ENCODE assay signal across 13 mouse cellular contexts in the genomic region with DNA sequence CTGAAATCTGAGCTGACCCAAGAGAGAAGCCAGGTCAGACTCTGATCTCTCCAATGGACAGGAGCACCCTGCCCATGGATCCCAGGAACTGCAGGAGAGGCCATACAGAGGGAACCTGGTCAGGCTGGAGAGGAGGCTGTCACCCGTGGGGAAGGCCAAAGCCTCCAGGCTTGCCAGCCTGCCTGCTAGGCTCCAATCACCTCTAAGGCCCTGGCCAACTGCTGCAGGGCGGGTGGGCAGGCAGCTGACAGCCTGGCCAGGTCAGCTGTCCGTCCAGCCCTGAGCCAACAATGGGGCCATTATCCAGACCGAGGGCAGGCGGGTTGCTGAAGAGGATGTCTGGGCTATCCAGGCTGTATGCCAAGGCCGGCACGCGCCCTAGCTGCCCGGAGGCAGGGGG. TPM values are rescaled to one million over a fixed set of nuclear protein-coding genes. Genes with fewer than 3 reads are reported as not detected.
A peak's percentile ranks its signal among the peaks of the same experiment; 100 is the strongest.
DNase-seq lines count a peak whose midpoint lies in the region; ATAC-seq lines count a peak whose summit lies in the region.
"Had no signal": no experiment of that assay in that cellular context is flagged by ENCODE, and none has a peak within 500 bp of the region (broad histone marks: within the 10 kb centered on the region; RNA-seq: fewer than 3 reads in every experiment).

No protein-coding gene starts in this region.

- no peaks in the 10 kb centered on the region for H3K27me3 ChIP-seq in heart, embryonic 10.5 days (ENCODE audit: insufficient read depth, poor library complexity, severe bottlenecking)
- no peaks in the 10 kb centered on the region for H3K27me3 ChIP-seq in heart, embryonic 11.5 days (ENCODE audit: control insufficient read depth, insufficient read depth, low read length)
- no peaks in the 10 kb centered on the region for H3K27me3 ChIP-seq in forebrain, embryonic 16.5 days (replicated peaks; ENCODE audit: control insufficient read depth, insufficient read depth, low read length)

- DNase-seq in heart, embryonic 10.5 days (ENCODE audit: low spot score): no peak
- DNase-seq in right cerebral cortex, adult 18-20 months: peak; percentile 52
- DNase-seq in right cerebral cortex, postnatal 36 days (ENCODE audit: low spot score in 2 of 2): no peak
- DNase-seq in cerebellum, postnatal 36 days: peak; percentile 68 to 76
- peak; percentile 79 for DNase-seq in testis, postnatal 10 days (ENCODE audit: low spot score)
- DNase-seq in frontal cortex, postnatal 10 days (ENCODE audit: low spot score in 2 of 2): no peak
- DNase-seq: kidney, adult 11 months; lung, adult 2 months; midbrain, embryonic 14.5 days; thymus, adult 18-20 months had no signal

- H3K4me3 ChIP-seq in heart, embryonic 10.5 days: no peak overlapping the region
- H3K4me3 ChIP-seq in heart, embryonic 11.5 days (ENCODE audit: low read depth, low read length): no peak overlapping the region
- H3K4me3 ChIP-seq in forebrain, embryonic 16.5 days (replicated peaks; ENCODE audit: low read length): no peak overlapping the region

- 83% methylated on average over 9 of the region's 9 CpGs for WGBS in heart, embryonic 10.5 days
- 84% methylated on average over 9 of the region's 9 CpGs for WGBS in heart, embryonic 11.5 days (ENCODE audit: insufficient replicate concordance)
- WGBS in forebrain, embryonic 16.5 days: 58% methylated on average over 9 of the region's 9 CpGs

- no peak for ATAC-seq in heart, embryonic 11.5 days (replicated peaks; ENCODE audit: insufficient number of reproducible peaks, low FRiP score, low TSS enrichment)
- ATAC-seq in forebrain, embryonic 16.5 days: no peak
- ATAC-seq: CD4-positive, CD25-positive, alpha-beta regulatory T cell, adult 4 months had no signal

- peaks cover 46% of the 10 kb centered on the region for H3K36me3 ChIP-seq in heart, embryonic 10.5 days
- H3K36me3 ChIP-seq in heart, embryonic 11.5 days (ENCODE audit: control insufficient read depth, insufficient read depth, low read length): 0 out of 2 replicates have a peak, but pooled peaks cover 2% of the 10 kb centered on the region
- peaks cover 2% of the 10 kb centered on the region; the same call in 1 of the 2 replicates for H3K36me3 ChIP-seq in forebrain, embryonic 16.5 days (ENCODE audit: control insufficient read depth, insufficient read depth)

- H3K9me3 ChIP-seq in heart, embryonic 10.5 days: no peaks in the 10 kb centered on the region
- no peaks in the 10 kb centered on the region for H3K9me3 ChIP-seq in heart, embryonic 11.5 days (replicated peaks; ENCODE audit: control insufficient read depth, low read length)
- H3K9me3 ChIP-seq in forebrain, embryonic 16.5 days (ENCODE audit: control insufficient read depth, low read length): no peaks in the 10 kb centered on the region

- peak overlapping the region; percentile 44 for H3K27ac ChIP-seq in heart, embryonic 10.5 days
- H3K27ac ChIP-seq in heart, embryonic 11.5 days (ENCODE audit: low read depth, low read length): no peak overlapping the region
- no peak overlapping the region for H3K27ac ChIP-seq in forebrain, embryonic 16.5 days (ENCODE audit: low read length)

- H3K9ac ChIP-seq in heart, embryonic 11.5 days (ENCODE audit: low read depth, low read length): no peak overlapping the region
- H3K9ac ChIP-seq in forebrain, embryonic 16.5 days (replicated peaks; ENCODE audit: low read depth, low read length): no peak overlapping the region

- H3K4me1 ChIP-seq in heart, embryonic 10.5 days: peaks cover 73% of the 10 kb centered on the region
- H3K4me1 ChIP-seq in heart, embryonic 11.5 days (ENCODE audit: control insufficient read depth, insufficient read depth, low read length): peaks cover 58% of the 10 kb centered on the region
- peaks cover 46% of the 10 kb centered on the region for H3K4me1 ChIP-seq in forebrain, embryonic 16.5 days (replicated peaks; ENCODE audit: control insufficient read depth, insufficient read depth, low read length)

- no peak overlapping the region for H3K4me2 ChIP-seq in heart, embryonic 11.5 days
- H3K4me2 ChIP-seq in forebrain, embryonic 16.5 days (ENCODE audit: low read length): no peak overlapping the region

RNA-seq across cellular contexts. Expression of a gene that starts 14.1 kb away (rescaled TPM):
- polyA plus RNA-seq in heart, embryonic 10.5 days (2016; fragmentation: Nextera tagmentation; extraction: Ambion mirVana): 11.3 and 14.3 TPM in 2 replicates
- 8.9 and 9.9 TPM in 2 replicates for polyA plus RNA-seq in heart, embryonic 11.5 days (2014; fragmentation: Nextera tagmentation; extraction: Ambion mirVana)
- 44.1 and 47.8 TPM in 2 replicates for polyA plus RNA-seq in forebrain, embryonic 16.5 days (2015; fragmentation: Nextera tagmentation; extraction: Ambion mirVana)

Comparison
In these comparisons a context has a peak if more than half of its experiments do, and no peak if none do; other contexts are left out.
1. DNase-seq: peak in right cerebral cortex, adult 18-20 months (single experiment), cerebellum, postnatal 36 days (2 of 2) and testis, postnatal 10 days (single experiment); none in heart, embryonic 10.5 days (single experiment), right cerebral cortex, postnatal 36 days (0 of 2) and frontal cortex, postnatal 10 days (0 of 2).